Mouse (Mus musculus): ENCODE measurements around the gene Asap2. TPM values are rescaled to one million over a fixed set of nuclear protein-coding genes. Genes with fewer than 3 reads are reported as not detected.

Asap2 gene
- total RNA-seq, 2 experiments from 2014 or later = 4.4 to 4.9 TPM

- no peak for DNase-seq (ENCODE audit: low spot score)
Observed at GRCm38 (mm10) chr12:21165891-21166342, 175.7 kb downstream of the Asap2 start.

- no peak for DNase-seq (ENCODE audit: low spot score)
Observed at GRCm38 (mm10) chr12:21166884-21167575, 176.8 kb downstream of the Asap2 start.

DNA sequence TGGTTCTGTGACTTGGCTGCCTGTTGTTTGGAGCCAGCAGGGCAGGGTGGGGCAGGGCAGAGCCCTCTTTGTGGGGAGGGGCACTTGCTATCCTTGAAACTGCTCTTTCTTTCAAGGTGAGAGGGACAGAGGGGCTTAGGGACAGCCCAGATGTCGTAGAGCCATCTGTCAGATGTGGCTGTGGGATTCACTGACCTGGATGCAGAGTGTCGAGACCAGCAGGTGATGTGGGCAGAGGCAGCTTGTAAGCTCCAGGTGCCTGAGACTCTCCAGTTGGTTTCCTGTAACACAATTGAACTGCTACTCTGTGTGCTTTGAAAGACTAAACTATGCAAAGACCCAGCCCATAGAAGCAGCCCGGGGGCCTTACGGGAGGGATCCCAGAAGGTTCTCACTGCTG, 177.5 kb downstream of the Asap2 start:
- no peak for DNase-seq (ENCODE audit: low spot score)

DNA sequence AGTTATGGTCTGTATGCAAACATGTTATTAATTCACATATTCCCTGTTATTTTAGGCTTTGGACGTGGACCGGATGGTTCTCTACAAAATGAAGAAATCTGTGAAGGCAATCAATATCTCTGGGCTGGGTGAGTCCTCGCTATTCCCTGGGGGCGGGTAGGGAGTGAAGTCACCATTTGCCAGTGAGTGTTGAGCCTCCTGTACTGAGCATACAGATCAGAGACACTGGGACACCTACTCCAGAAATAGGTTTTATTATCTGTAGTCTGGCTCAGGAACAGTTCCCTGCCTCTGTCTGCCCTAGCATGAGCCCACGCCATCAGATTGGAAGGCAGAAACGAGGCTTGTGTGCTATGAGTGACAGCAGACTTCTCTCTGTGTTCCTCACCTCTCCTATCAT, 177.9 kb downstream of the Asap2 start:
- no peak for DNase-seq (ENCODE audit: low spot score)

GRCm38 (mm10) chr12:21171776-21172490, 181.7 kb downstream of the Asap2 start:
- peak; percentile 28 for DNase-seq (ENCODE audit: low spot score)

DNA sequence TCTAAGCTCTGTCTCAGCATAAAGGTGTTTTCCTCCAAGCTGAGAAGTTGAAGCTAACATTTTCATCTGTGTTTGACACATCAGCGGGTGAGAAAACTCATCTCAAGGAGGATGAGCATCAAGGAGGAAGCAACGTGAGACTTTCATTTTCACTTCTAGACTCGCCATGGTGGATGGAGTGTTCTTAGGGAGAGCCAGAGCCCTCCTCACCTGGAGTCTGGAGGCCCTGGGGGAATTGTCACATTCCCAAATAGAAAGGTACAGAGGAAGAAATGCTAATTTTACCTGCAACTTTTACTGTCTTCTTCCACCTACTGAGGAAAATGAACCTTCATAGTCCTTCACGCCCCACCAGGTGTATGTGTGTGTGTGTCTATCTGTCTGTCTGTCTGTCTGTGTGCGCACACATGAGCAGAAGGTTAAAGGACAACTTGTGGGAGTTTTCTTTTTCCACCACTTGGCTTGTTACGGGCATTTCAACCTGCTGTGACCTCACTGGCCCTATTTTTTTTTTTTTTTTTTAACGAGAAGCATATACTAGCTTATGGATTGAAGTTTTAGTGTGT, 183.7 kb downstream of the Asap2 start:
- DNase-seq (ENCODE audit: low spot score) = no peak

DNA sequence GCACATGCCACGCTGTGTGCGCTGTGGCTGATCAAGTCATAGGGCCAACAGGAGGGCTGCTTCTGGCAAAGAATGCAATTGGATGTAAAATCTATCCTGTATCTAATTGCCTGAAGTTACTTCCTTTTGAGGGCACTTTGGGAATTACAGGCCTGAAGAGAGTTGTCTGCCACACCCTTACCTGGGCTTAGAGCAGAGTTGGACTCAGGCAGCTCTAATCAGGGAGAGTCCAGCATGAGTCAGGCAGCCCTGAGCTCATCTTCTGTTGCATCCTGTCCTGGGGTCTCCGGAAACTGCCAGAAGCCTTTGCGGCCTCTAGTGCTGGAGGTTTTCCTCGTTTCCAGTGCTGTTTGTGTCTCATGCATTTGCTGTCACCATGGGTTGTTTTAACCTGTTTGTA, 186.1 kb downstream of the Asap2 start:
- DNase-seq (ENCODE audit: low spot score) = no peak

DNA sequence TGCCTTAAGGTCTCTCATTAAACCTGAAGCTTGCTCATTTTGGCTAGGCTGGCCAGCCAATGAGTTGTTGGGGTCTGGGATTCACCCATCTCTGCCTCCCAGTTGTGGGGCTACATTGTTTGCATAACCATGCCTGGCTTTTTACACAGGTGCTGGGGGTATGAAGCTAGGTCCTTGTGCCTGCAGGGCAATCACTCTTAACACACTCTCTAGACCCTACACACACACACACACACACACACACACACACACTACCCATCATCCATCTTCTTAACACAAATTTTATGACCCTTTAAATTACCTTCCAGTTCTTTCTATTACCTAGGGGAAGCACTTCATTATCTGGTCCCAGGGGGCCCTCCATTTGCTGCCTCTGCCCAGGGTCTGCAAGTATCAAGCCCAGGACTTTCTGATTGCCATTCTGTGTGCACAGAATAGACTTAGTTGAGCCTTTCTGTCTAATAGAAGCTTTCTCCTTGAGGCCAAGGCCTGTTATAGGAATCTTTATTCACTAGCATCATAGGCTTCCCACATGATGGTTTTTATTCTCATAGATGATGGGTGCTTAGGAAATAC, 187.0 kb downstream of the Asap2 start:
- DNase-seq (ENCODE audit: low spot score) = no peak

- no peak for DNase-seq (ENCODE audit: low spot score)
Observed at GRCm38 (mm10) chr12:21180091-21180490, 189.8 kb downstream of the Asap2 start.

DNA sequence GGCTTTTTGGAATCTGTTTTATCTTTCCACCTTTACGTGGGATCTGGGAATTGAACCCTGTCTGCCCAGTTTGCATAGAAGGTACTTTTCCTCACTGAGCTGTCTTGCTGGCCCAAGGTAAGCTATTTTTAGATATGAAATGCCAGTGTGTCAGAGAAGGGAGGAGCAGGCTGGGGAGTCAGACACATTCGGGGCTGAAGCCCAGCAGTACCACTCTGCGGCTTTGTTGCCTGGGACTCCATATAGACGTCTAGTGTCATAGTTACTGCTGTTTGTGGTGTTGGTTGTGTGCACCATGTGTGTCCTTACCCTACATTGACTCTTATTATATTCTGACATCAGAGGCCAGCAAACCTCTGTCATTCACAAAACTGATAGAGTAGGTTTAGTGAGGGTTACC, 192.5 kb downstream of the Asap2 start:
- DNase-seq (ENCODE audit: low spot score) = no peak

DNA sequence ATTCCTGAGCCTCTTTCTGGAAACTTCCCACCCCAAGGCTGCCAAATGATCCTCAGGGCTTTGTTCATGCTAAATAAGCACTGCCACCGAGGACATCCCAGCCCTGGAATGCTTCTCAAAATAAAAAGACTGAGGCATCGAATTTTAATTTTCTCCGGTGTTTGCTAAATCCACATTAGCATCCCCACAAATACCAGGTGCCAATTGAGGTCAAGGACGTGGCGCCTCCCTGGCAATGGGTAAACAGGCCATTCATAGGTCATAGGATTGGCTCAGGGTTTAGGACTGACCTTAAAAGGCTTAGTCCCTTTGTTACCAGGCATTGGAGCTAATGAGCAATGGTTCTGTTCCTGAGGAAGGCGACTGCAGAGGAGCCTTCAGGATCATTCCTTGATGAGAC, 193.1 kb downstream of the Asap2 start:
- no peak for DNase-seq (ENCODE audit: low spot score)

- no peak for DNase-seq (ENCODE audit: low spot score)
Observed at GRCm38 (mm10) chr12:21186145-21186544, 195.9 kb downstream of the Asap2 start.

- peak; percentile 52 for DNase-seq (ENCODE audit: low spot score)
Observed at GRCm38 (mm10) chr12:21188880-21189279, 198.6 kb downstream of the Asap2 start.

- DNase-seq (ENCODE audit: low spot score) = no peak
Observed at GRCm38 (mm10) chr12:21191546-21191945, 201.3 kb downstream of the Asap2 start.

GRCm38 (mm10) chr12:21195497-21195896, 205.2 kb downstream of the Asap2 start:
- DNase-seq (ENCODE audit: low spot score) = no peak

DNA sequence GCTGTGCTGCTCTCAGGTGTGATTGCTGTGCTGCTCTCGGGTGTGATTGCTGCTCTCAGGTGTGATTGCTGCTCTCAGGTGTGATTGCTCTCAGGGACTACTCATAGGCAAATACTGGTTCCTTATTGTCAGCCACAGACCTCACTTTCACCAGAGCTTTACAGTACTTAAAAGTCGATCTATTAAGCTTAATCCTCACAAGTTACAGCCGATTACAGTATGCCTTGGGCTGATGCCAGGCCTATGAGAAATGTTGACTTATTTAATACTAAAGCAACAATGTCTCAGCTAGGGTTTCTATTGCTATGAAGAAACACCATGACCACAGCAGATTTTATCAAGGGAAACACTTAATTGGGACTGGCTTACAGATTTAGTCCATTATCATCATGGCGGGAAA, 206.2 kb downstream of the Asap2 start:
- no peak for DNase-seq (ENCODE audit: low spot score)

DNA sequence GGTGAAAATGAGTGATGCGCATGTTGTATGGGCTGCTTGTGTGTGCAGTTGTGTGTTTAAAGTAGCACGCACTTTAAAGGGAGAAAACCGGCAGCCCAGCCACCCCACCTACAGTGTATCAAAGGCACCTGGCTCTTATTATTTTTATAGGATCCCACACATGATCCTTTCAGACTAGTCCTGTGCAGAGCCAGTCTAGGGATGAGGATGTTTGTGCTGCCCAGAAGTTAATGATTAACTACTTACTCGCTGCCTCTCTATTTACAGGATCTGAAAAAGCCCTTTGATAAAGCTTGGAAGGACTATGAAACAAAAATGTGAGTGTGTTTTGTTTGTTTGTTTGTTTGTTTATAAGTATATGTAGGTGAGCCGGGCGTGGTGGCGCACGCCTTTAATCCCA, 210.4 kb downstream of the Asap2 start:
- DNase-seq (ENCODE audit: low spot score) = no peak

GRCm38 (mm10) chr12:21201485-21202269, 211.4 kb downstream of the Asap2 start:
- no peak for DNase-seq (ENCODE audit: low spot score)

DNA sequence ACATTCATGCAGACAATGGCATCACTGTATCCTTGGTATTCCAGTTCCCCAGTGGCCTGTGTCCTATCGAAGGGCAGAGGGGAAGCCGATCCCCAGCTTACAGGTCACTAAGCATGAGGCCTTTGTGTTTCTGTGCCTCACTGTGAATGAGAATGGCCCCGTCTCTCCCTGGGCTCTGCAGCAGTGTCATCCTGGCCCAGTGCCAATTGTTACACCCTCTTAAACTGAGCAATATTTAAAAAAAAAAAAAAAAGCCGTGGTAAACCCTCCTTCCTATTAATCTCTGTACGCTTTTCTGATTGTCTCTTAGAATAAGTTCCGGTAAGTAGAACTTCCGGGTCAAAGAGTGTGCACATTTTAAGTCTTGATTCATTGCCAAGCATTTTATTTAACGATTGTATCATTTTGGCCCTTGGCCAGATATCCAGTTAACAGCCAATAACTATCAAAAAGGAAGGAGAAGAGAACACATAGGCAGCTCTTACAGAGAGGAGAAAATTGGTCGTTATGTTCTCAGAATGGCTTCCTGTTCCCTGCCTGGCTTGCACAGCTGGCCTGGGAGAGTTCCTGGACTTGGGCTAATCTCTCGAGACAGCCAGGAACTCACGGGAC, 214.5 kb downstream of the Asap2 start:
- peak; percentile 60 for DNase-seq (ENCODE audit: low spot score)

- no peak for DNase-seq (ENCODE audit: low spot score)
Observed at GRCm38 (mm10) chr12:21205799-21206198, 215.5 kb downstream of the Asap2 start.

GRCm38 (mm10) chr12:21207422-21207821, 217.2 kb downstream of the Asap2 start:
- DNase-seq (ENCODE audit: low spot score) = no peak
